Mouse (Mus musculus) G1E (cell line): ENCODE measurements at regions not wholly inside any gene's neighbourhood (a gene's known extent, or its start where the extent isn't known, plus 50 kb on each side); places are given as distances from the start of the nearest gene placed in this dataset.

Experiments
- ATAC-seq: 2 replicates; pipeline ENCODE4 v1.8.0; 2016; ENCODE audit warnings: mild to moderate bottlenecking; ENCODE audit not compliant: insufficient number of reproducible peaks, poor library complexity, low FRiP score, severe bottlenecking; ENCODE audit errors: extremely low read depth
- DNase-seq: peaks from one replicate; pipeline ENCODE4 v3.0.0; 2012; ENCODE audit warnings: low spot score
- H3K27me3 ChIP-seq: 2 replicates; pipeline ENCODE4 v1.6.1; 2012; ENCODE audit warnings: mild to moderate bottlenecking, low read length, inconsistent platforms; ENCODE audit not compliant: insufficient read depth
- H3K36me3 ChIP-seq: replicated peaks from 2 replicates; pipeline ENCODE3; 2012; ENCODE audit warnings: mild to moderate bottlenecking, inconsistent platforms
- H3K4me1 ChIP-seq: 2 replicates; pipeline ENCODE4 v1.6.1; 2012; ENCODE audit warnings: low read depth, low read length, inconsistent platforms, mixed read lengths; ENCODE audit not compliant: insufficient read depth
- H3K4me3 ChIP-seq: 2 replicates; pipeline ENCODE4 v1.5.1; 2012; ENCODE audit warnings: low read depth, mild to moderate bottlenecking, inconsistent platforms, low read length, moderate library complexity, mixed read lengths
- H3K9me3 ChIP-seq: replicated peaks from 2 replicates; pipeline ENCODE4 v1.6.1; 2012; ENCODE audit warnings: inconsistent platforms
- CTCF ChIP-seq: IDR thresholded peaks from 2 replicates; pipeline ENCODE4 v1.5.1; 2012; ENCODE audit warnings: low read depth, low read length, inconsistent platforms, mixed read lengths
- GATA1 ChIP-seq: IDR thresholded peaks from 2 replicates; pipeline ENCODE4 v1.6.1; 2012; ENCODE audit warnings: borderline replicate concordance, low read length, inconsistent platforms, mixed read lengths
- GATA2 ChIP-seq: IDR thresholded peaks from 2 replicates; pipeline ENCODE4 v1.6.1; 2012; ENCODE audit warnings: low read depth, low read length, inconsistent platforms, borderline replicate concordance
- POLR2AphosphoS5 ChIP-seq: IDR thresholded peaks from 2 replicates; pipeline ENCODE4 v1.6.1; 2012; ENCODE audit warnings: low read depth, low read length, inconsistent platforms; ENCODE audit not compliant: insufficient replicate concordance
- TAL1 ChIP-seq: conservative IDR thresholded peaks from 2 replicates; pipeline ENCODE4 v1.6.1; 2012; ENCODE audit warnings: low read depth, low read length, inconsistent platforms, mixed read lengths

DNA sequence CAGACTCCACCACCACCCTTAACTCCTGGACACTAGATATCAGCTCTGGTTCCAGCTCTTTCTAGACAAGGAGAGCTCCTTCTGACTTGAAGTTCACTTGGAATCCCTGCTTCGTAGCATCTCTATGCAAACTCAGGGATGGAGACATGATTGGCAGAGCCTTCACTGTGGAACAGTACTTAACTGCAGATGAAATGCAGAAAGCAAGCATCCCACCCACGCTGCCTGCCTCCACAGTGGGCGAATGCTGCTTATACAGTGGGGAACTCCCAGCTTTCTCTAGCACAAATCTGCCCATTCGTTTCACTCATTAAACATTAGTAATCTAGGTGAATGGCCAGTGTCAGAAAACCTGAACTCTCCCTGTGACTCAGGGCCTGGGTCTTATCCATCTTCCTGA is 92.0 kb upstream of the Coch start:
- TF ChIP-seq GATA1 (no peak), CTCF (no peak), TAL1 (no peak), POLR2AphosphoS5 (no peak)
- no peak for ATAC-seq

DNA sequence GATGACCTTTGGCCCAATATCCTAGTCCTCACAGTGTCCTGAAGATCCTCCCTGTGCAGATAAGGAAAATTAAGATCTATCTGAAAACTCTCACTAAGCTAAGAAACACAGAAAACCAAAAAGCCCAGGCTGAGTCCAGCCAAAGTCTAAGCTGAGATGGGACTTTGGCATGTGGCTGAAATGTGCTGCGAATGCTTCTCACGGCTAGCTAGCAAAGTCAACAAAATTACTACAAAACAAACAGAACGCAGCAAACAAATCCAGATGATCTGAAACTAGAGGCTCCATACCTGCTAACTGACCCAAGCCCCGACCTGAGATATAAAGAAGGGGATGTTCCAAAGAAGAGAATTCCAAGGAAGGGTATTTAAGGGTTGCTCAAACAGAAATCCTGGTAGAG is 90.4 kb upstream of the Coch start:
- Histone ChIP-seq H3K4me1 (0 out of 2 replicates have a peak, but pooled peaks cover 3% of the 10 kb centered on the region), H3K36me3 (no peaks in the 10 kb centered on the region), H3K27me3 (peaks cover 47% of the 10 kb centered on the region), H3K9me3 (no peaks in the 10 kb centered on the region), H3K4me3 (no peak overlapping the region)
- no peak for TF ChIP-seq GATA2
- DNase-seq (no peak), ATAC-seq (no peak)

More for the DNA sequence above, 92.0 kb upstream of the Coch start:
- no peaks in the 10 kb centered on the region for H3K9me3 ChIP-seq
- no peaks in the 10 kb centered on the region for H3K36me3 ChIP-seq
- H3K4me1 ChIP-seq = 0 out of 2 replicates have a peak, but pooled peaks cover 3% of the 10 kb centered on the region
- peaks cover 41% of the 10 kb centered on the region for H3K27me3 ChIP-seq
- no peak overlapping the region for H3K4me3 ChIP-seq
- no peak for DNase-seq

DNA sequence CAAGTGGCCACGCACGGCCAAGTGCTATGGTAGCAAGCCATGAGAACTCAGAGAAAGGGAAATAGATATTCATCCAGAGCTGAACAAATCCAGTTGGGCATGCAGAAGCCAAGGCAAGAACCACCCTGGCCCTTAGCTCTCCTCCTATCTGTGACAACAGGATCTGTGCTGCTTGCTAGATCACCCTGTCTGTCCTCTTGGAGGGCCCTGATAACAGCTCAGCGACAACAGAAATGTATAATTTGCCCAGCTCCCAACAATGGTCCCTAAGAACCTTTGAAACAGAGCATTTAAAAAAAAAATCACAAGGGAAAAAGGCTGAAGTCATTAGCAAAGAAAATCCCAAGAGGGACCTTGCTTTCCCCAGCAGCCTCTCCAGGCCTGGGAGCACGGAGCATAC is 89.4 kb upstream of the Coch start:
- Histone ChIP-seq H3K4me1 (0 out of 2 replicates have a peak, but pooled peaks cover 3% of the 10 kb centered on the region), H3K9me3 (no peaks in the 10 kb centered on the region), H3K4me3 (no peak overlapping the region), H3K27me3 (peaks cover 47% of the 10 kb centered on the region), H3K36me3 (no peaks in the 10 kb centered on the region)
- no peak for TF ChIP-seq GATA2
- TF ChIP-seq TAL1 = no peak
- no peak for TF ChIP-seq CTCF
- no peak for TF ChIP-seq GATA1
- TF ChIP-seq POLR2AphosphoS5 = no peak
- no peak for DNase-seq
- no peak for ATAC-seq

DNA sequence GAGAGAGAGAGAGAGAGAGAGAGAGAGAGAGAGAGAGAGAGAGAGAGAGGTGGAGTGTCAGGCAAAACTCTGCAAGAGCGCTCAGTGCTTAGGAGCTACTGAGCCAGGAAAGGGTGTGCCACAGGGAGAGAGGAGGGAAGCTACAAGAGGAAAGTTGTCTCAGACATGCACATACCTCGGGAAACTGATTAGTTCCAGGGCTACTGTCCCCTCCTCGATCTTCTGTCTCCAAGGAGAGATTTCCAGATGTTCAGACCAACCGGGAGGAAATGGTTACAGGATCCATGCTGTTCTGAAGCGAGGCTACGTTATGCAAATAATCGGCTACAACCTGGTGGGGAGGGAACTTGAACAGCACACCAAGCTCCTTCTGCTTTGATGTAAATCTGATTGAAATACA is 88.6 kb upstream of the Coch start:
- Histone ChIP-seq H3K9me3 (no peaks in the 10 kb centered on the region), H3K27me3 (peaks cover 55% of the 10 kb centered on the region), H3K4me3 (no peak overlapping the region), H3K4me1 (0 out of 2 replicates have a peak, but pooled peaks cover 3% of the 10 kb centered on the region), H3K36me3 (no peaks in the 10 kb centered on the region)
- TF ChIP-seq POLR2AphosphoS5 (no peak), CTCF (no peak), TAL1 (no peak), GATA1 (no peak), GATA2 (no peak)
- ATAC-seq (no peak), DNase-seq (no peak)

DNA sequence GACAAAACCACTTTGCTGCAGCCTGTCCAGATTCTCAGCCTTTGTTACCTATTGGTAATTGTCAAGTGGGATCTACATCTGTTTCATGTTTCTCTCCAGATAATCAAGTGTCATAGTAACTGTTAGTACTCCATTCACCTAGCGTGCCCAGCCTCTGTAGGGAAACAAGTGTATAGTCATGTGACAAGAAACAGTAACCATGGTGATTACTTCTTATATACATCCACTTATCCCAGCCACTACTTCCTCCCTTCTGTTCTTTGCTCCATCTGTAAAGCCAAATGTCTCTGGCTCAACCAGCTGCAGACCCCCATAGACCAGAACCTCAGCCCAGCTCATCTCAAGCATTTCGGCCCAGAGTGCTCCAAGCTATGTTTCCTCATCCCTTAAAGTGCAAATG is 83.1 kb upstream of the Coch start:
- no peaks in the 10 kb centered on the region for H3K9me3 ChIP-seq
- peaks cover 47% of the 10 kb centered on the region for H3K27me3 ChIP-seq
- ATAC-seq = no peak
- 0 out of 2 replicates have a peak, but pooled peaks cover 3% of the 10 kb centered on the region for H3K4me1 ChIP-seq
- no peak overlapping the region for H3K4me3 ChIP-seq
- H3K36me3 ChIP-seq = no peaks in the 10 kb centered on the region
- TF ChIP-seq GATA1 (no peak), GATA2 (no peak), CTCF (no peak), TAL1 (no peak), POLR2AphosphoS5 (no peak)
- no peak for DNase-seq

DNA sequence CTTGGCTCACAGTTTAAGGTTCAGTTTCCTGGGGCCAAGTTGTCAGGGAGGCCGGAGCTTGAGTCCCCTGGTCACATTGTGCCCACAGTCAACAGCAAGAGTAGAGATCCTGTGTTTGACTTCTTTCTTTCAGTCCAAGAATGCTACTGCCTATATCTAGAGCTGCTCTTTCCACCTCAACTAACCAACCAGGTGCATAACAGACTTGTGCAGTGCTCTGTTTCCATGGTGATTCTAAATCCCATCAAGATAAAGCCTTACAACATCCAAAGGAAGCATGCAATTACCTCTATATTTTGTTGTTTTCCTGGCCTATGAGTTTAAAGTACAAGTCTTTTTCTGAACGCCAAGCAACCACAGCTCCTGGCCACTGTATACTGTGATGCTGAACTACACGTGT is 76.4 kb upstream of the Coch start:
- TF ChIP-seq GATA2 (no peak), GATA1 (no peak), CTCF (no peak), POLR2AphosphoS5 (no peak), TAL1 (no peak)
- H3K4me1 ChIP-seq = no peaks in the 10 kb centered on the region
- no peaks in the 10 kb centered on the region for H3K9me3 ChIP-seq
- H3K4me3 ChIP-seq = no peak overlapping the region
- ATAC-seq (no peak), DNase-seq (no peak)
- H3K27me3 ChIP-seq = peaks cover 18% of the 10 kb centered on the region
- H3K36me3 ChIP-seq = no peaks in the 10 kb centered on the region

DNA sequence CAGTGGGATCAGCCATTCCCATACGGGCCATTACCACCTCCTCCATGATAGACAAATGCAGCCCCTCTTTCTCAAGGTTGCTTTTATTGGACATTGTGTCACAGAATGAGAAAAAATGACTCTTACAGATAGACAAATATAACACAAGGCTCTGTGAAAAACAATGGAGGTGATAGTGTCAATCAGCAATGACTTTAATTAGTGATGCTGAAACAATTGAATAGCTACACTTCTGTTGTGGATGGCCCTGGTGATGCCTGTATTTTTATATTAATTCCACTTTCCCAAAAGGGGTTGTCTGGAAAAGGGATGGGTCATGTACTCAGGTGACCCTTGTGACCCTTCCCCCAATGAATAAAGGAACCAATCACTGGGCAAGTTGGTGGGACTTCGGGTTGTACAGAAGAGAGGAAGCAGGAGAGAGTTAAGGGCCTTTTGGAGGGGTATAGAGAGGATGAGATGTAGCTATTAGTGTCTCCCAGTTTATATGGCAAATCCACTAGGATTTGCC is 71.5 kb upstream of the Coch start:
- no peak for DNase-seq

More for the DNA sequence above, 71.5 kb upstream of the Coch start:
- H3K4me1 ChIP-seq = no peaks in the 10 kb centered on the region
- H3K4me3 ChIP-seq = no peak overlapping the region
- peaks cover 21% of the 10 kb centered on the region for H3K27me3 ChIP-seq
- no peaks in the 10 kb centered on the region for H3K9me3 ChIP-seq
- no peaks in the 10 kb centered on the region for H3K36me3 ChIP-seq
- no peak for ATAC-seq
- TF ChIP-seq TAL1 (no peak), GATA1 (no peak), POLR2AphosphoS5 (no peak), GATA2 (no peak), CTCF (no peak)
